Mouse (Mus musculus) left cerebral cortex, adult 2 months (tissue): ENCODE data around the gene Cdc37. TPM values are rescaled to one million over a fixed set of nuclear protein-coding genes. Genes with fewer than 3 reads are reported as not detected.
"Not testable (repeated sequence)": the region's sequence is repeated elsewhere in the genome, so short reads cannot be mapped to it uniquely, and the experiment has no call there.

Experiments
- DNase-seq, 2 experiments: peaks; one replicate each; pipeline ENCODE4 v3.0.0; 2021 to 2022; ENCODE audit warnings: low spot score in 2 of 2, mixed read lengths in 1 of 2; ENCODE audit errors: extremely low spot score in 1 of 2
- H3K27ac ChIP-seq: fragments of 200-600 bp; 2 replicates; pipeline ENCODE4 v1.8.1; 2022
- H3K4me3 ChIP-seq: fragments of 200-600 bp; 2 replicates; pipeline ENCODE4 v1.8.1; 2022
- CTCF ChIP-seq: fragments of 200-600 bp; IDR thresholded peaks from 2 replicates; pipeline ENCODE4 v1.8.1; 2022; ENCODE audit warnings: antibody characterized with exemption, mild to moderate bottlenecking, moderate library complexity
- intact Hi-C: fragments of 180-260 bp; cut with DNase I; formaldehyde crosslinking; loops from one replicate; pipeline ENCODE4 v1.15.1; 2025
- long read RNA-seq, 2 experiments: library from polyadenylated mRNA; stranded (forward); transcript quantifications; one replicate each; pipeline ENCODE4 v2.0.0; 2021; ENCODE audit warnings: borderline mapping rate in 2 of 2
- total RNA-seq, 2 experiments: library from RNA; stranded (reverse); gene quantifications; 2 replicates each; pipeline ENCODE4 v1.2.3; 2021

Gene Cdc37
- 100 to 1,000 TPM; 141 to 143 TPM for total RNA-seq
- long read RNA-seq, experiment 1, full-length matches to known transcripts = 147 of 169 reads
- long read RNA-seq, experiment 1, partial matches to known transcripts = 10 of 169 reads
- long read RNA-seq, experiment 1, other reads (novel, unspliced or antisense) = 12 of 169 reads
- long read RNA-seq, experiment 2, full-length matches to known transcripts = 111 of 128 reads
- long read RNA-seq, experiment 2, partial matches to known transcripts = 13 of 128 reads
- long read RNA-seq, experiment 2, other reads (novel, unspliced or antisense) = 4 of 128 reads

DNA sequence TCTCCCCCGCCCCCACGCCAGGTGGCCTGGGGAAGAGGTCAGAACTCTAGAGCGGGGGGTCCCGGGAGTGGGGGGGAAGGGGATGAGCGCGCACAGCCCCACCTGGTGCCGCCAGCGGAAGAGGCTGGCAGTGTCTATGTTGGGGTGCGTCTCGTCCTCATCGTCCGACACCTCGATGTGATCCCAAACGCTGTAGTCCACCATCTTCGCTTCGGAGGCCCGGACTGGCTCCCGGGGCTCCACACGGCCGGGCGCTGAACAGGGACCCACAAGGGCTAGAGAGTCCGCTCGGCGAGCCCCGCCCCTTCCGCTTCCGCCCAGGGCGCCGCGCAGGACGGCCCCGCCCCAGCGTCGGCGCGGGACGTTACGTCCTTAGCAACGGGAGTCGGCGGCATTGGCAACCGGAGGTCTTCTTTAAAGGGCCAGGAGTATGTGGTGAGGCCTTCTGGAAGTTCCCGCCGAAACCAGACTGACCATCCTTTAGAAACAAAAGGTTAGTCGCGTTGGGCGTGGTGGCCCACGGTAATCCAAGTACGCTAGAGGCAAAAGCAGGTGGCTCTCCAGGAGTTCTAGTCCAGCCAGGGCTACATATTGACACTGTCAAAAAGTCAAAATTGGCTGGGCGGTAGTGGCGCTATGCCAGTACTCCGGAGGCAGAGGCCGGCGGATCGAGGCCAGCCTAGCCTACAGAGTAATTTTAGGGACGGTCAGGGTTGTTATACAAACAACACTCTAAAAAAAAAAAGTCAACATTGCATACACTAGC lies at the start of gene Cdc37:
Gene Cdc37, minus strand, starts transcription at position 329 of the 766 bp plus-strand sequence.
- H3K4me3 ChIP-seq = peak within 1 kb of the TSS; percentile 94
- DNase-seq = peak; percentile 92
- peak within 1 kb of the TSS; percentile 88 for H3K27ac ChIP-seq
- intact Hi-C loops = loop anchor here (1.0 kb wide), 1 partner anchor 19 kb away; no protein-coding TSS in a partner anchor
- TF ChIP-seq CTCF = no peak

DNA sequence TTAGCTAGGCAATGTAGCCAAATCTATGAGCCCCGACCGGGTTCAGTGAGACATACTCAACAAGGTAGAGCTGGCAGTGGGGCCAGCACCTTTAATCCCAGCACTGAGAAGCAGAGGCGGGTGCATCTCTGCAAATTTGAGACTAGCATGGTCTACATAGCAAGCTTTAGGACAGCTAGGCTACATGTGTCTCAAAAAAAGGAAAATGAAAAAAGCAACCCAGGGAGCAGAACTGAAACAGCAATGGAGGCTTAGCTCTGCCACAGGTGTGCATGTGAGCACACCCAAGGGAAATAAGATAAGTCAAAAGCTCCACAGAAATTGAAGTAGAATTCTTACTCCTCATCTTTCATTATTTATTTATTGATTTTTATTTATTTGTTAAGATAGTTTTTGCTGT lies 49.2 kb upstream of the Cdc37 start:
- H3K27ac ChIP-seq = no peak overlapping the region
- intact Hi-C loops = no loop called here
- no peak overlapping the region; the same call in 1 of the 2 replicates for H3K4me3 ChIP-seq
- no peak for TF ChIP-seq CTCF
- no peak for DNase-seq

DNA sequence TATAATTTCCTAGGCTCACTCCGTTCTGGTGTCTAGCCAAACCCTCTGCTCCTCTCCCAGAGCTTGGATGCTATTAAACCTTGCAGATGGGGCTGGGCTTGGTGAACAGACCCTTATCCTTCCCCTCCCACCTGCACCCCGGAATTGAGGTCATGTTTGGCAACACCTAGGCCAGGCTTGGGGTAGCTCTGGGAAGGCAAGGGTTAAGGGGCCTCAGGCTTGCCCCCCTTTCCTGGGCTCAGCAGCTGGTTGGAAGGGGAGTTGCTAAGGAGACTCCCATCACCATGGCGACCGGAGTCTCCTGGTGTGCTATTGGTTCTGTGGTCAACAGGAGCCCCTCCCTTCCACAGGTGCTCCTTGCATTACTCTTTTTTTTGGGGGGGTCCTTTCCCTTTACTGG lies 48.2 kb upstream of the Cdc37 start:
- no peak for TF ChIP-seq CTCF
- H3K27ac ChIP-seq = peak overlapping the region; percentile 90
- H3K4me3 ChIP-seq = peak overlapping the region; percentile 80
- intact Hi-C loops = loop anchor here (2.0 kb wide), 2 partner anchors 31 to 45 kb away; no protein-coding TSS in a partner anchor
- peak; percentile 66 to 79 for DNase-seq

DNA sequence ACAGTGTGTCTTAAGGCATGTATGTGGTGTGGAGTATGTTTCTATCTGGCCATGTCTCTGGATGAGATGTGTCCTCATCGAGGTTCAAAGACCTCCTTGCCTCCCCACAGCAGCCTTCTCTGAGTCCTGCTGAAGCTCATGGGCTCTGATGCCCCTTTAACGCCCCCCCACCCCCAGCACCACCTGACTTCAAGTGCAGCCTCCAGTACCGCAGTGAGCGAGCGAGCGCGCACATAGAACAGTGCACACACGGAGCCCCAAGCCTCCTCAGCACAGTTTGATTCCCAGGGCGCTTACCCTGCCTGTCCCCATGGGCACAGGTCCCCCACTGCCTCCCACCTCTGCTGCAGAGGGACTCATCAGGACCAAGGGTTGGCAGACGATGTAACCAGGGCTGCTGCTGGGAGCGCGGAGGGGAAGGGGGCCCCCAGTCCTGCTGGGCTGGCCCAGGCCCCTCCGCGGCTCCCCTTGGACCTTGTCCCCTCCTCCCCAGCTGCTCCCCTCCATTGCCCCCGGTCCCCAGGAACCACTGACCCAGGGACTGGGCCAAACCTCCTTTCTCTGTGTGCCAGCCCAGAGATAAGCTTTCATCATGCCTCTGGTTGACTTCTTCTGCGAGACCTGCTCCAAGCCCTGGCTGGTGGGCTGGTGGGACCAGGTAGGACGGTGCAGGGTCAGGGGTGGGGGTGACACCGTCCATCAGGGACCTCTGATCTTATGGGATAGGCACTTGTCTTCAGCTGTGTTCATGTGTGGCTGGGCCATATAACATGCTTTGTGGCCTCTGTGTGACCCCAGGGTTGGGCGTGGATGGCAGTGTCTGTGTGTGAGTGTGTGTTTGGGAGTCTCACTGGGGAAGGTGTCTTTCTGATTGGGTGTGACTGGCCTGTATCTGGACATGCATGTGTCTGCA lies 47.0 kb upstream of the Cdc37 start:
- DNase-seq = peak; percentile 53 to 63
- Histone ChIP-seq H3K27ac (peak overlapping the region; percentile 90), H3K4me3 (peak overlapping the region; percentile 80)
- intact Hi-C loops = loop anchor here (2.0 kb wide), 2 partner anchors 30 to 44 kb away; no protein-coding TSS in a partner anchor
- TF ChIP-seq CTCF = no peak

GRCm38 (mm10) chr9:21195736-21196505 lies 46.1 kb upstream of the Cdc37 start:
- peak; percentile 40 for TF ChIP-seq CTCF
- intact Hi-C loops = loop anchor here (2.0 kb wide), 2 partner anchors 29 to 43 kb away; no protein-coding TSS in a partner anchor
- not testable (repeated sequence) for H3K4me3 ChIP-seq
- peak overlapping the region; percentile 90 for H3K27ac ChIP-seq
- peak; percentile 53 to 65 for DNase-seq

DNA sequence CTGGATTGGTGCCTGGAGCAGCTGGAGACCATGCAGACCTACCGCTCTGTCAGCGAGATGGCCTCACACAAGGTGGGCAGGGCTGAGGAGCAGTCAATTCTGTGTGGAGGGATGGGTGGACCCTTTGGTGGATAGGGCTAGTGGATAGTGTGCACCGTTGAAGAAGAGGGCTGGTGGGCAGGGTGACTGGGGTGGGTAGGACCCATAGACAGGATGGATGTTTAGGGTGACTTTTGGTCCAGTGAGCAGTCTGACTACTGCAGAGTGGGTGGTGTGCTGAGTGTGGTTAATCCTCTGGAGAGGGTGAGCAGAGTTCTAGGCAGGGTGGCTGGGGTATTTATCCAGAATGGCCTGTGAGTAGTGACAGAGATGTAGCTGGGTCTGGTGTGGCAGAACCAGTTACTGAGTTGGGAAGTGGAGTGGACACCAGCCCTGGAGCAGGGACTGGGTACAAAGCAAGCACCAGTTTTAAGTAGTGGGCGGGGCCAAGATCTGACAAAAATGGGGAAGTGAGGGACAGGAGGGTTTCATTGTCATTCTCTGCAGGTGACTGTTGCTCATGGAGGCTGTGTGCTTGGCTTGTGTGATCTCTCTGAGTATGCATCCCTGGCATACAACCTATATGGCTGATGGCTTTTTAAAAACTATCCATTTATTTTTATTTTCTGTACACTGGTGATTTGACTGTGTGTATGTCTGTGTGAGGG lies 45.2 kb upstream of the Cdc37 start:
- intact Hi-C loops = no loop called here
- Histone ChIP-seq H3K27ac (no peak overlapping the region; the same call in 1 of the 2 replicates), H3K4me3 (no peak overlapping the region)
- no peak for DNase-seq
- no peak for TF ChIP-seq CTCF

DNA sequence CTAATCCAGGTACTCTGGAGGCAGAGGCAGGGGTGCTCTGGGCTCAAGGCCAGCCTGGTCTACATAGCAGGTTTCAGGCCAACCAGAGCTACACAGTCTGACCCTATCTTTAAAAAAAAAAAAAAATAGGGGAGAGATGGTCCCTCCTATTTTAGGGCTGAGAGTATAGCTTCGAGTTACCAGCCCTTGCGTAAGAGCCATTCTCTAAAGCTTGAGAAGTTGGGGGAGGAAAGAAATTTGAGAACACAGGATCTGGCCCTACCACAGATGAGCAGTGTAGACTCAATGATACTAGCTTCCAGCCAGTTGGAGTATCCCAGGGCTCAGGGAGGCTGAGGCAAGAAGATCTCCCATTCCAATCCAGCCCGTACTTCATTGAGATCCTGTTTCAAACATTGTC lies 44.0 kb upstream of the Cdc37 start:
- Histone ChIP-seq H3K27ac (no peak overlapping the region), H3K4me3 (no peak overlapping the region)
- intact Hi-C loops = no loop called here
- TF ChIP-seq CTCF = no peak
- DNase-seq = no peak

GRCm38 (mm10) chr9:21190670-21191069 lies 40.9 kb upstream of the Cdc37 start:
- TF ChIP-seq CTCF = no peak
- no peak for DNase-seq
- intact Hi-C loops = no loop called here
- Histone ChIP-seq H3K4me3 (no peak overlapping the region), H3K27ac (no peak overlapping the region)

- no peak for DNase-seq
- peak; percentile 32 for TF ChIP-seq CTCF
- intact Hi-C loops = no loop called here
- Histone ChIP-seq H3K27ac (no peak overlapping the region), H3K4me3 (no peak overlapping the region)
These were observed 40.1 kb upstream of the Cdc37 start for GRCm38 (mm10) chr9:21189905-21190304.

GRCm38 (mm10) chr9:21185436-21185835 lies 35.7 kb upstream of the Cdc37 start:
- Histone ChIP-seq H3K4me3 (no peak overlapping the region), H3K27ac (no peak overlapping the region)
- intact Hi-C loops = no loop called here
- TF ChIP-seq CTCF = no peak
- no peak for DNase-seq
